Mouse (Mus musculus): ENCODE results near the gene Wdhd1.

Wdhd1 gene

DNA sequence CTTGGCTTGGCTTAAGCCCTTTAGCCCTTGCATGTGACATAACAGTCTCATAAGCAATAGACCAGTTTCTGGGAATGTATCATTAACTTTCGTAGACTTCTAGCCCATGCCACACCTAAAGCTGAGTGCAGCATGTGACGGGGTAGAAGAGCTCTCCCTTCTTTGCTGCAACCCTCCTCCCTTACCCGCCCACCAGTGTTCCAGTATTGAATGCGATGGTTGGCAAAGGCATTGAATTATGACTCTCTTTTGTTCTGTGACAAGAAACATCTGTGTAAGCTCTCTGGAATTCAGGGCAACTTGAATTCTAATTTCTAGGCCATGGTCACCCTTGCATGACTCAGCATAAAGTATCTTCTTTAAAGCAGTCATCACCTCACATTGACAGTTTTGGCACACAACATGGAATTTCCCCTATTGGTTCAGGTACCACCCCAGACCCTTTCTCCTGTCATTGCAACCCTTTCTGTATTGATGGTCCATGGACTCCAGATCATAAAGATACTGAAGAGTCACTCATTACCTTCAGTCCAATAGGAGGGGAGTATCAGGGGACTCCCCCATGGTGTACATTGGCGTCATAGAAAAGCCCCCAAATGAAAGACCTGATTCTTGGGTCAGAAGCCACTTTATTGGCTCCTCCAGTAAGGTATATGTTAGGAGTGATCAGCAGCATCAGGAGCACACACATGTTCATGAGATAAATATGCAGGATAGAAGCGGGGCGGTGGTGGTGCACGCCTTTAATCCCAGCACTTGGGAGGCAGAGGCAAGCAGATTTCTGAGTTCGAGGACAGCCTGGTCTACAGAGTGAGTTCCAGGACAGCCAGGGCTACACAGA lies 57.7 kb downstream of the Wdhd1 start:
- DNase-seq: no peak

- no peak for DNase-seq
Measured at GRCm38 (mm10) chr14:47216541-47216940, 60.1 kb downstream of the Wdhd1 start.

GRCm38 (mm10) chr14:47214367-47214766 lies 62.3 kb downstream of the Wdhd1 start:
- DNase-seq: no peak

- DNase-seq: no peak
Measured at GRCm38 (mm10) chr14:47213305-47213704, 63.4 kb downstream of the Wdhd1 start.

- no peak for DNase-seq
Measured at GRCm38 (mm10) chr14:47209669-47210164, 66.9 kb downstream of the Wdhd1 start.

GRCm38 (mm10) chr14:47208564-47209493 lies 67.8 kb downstream of the Wdhd1 start:
- DNase-seq: no peak

DNA sequence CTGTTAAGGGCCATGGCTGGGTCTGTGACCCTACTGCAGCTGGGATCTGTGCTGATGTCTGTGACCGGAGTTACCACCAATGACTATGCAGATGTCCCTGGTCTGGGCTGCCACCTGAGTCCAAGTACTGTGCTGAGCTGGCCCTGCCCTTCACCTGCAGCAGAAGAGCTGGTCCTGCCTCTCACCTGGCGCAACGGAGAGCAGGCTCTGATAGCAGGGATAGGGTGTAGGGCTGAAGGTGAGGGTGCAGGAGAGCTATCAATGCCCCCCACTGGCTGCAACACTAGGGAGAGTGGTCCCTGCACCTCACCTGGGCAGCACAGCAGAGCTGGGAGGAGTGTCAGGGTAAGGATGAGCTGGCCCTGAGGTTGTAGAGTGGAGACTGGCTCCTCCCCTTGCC lies 70.1 kb downstream of the Wdhd1 start:
- no peak for DNase-seq

- DNase-seq: no peak
Measured at GRCm38 (mm10) chr14:47205270-47205972, 71.2 kb downstream of the Wdhd1 start.

- DNase-seq: no peak
Measured at GRCm38 (mm10) chr14:47197340-47197739, 79.3 kb downstream of the Wdhd1 start.

DNA sequence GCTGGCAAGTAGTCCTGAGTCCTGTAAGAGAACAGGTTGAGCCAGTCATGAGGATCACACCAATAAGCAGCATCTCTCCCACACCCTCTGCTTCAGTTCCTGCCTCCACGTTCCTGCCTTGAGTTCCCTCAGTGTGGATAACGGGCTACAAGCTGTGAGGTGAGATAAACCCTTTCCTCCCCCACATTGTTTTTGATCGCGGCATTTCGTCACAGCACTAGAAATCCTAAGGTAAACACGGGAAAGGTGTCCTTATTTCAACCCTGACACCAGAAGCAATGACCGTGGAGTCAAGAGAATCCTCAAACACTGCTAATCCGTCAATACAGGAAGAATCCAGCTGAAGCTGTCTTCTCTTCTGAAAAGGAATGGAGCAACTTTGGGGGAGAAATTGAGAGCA lies 79.9 kb downstream of the Wdhd1 start:
- no peak for DNase-seq

DNA sequence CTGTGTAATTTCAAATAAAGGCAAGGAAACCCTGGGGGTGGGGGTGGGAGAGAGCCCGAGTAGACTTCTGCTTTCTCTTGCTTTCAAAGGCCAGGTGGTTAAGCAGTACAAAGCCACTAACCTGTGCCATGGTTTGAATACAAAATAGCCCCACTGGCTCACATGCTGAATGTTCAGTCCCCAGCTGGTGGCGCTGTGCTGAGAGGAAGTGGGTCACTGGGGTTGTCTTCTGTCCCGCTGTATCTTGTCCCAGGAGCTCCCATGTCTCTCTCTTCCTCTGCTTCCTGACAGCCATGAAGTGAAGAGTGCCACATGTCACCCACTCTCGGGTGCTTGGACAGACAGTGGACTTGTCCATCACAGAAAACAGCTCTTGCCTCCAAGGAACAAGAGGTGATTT lies 82.6 kb downstream of the Wdhd1 start:
- no peak for DNase-seq

GRCm38 (mm10) chr14:47193506-47193905 lies 83.2 kb downstream of the Wdhd1 start:
- DNase-seq: no peak

DNA sequence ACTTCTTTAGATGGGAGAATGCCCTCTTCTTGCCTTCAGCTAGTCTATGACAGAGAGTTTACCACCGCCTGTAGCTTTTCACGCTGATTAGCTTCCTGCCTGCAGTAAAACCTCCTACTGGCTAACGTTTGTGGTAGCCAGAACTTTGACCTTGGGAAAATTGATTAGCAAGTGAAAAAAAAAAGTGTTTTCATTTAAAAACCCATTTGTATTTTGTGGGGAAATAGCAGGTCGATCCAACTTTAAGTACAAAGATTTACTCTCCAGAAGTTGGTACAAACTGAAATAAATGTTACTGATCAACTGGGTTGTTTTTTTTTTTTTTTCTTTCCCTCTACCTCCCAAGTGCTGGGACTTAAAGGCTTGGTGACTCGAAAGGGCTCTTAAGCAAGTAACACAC lies 84.8 kb downstream of the Wdhd1 start:
- DNase-seq: no peak

Data from embryo, embryonic 11 days (tissue).